Mouse (Mus musculus): ENCODE data around the gene Lrpprc.

Lrpprc gene

GRCm38 (mm10) chr17:84675951-84676366 is 114.6 kb downstream of the Lrpprc start, which contains the start of gene Abcg8:
Gene Abcg8 (plus strand): TSS chr17:84676302.
- ATAC-seq (ENCODE audit: insufficient number of reproducible peaks, low FRiP score, low TSS enrichment): no peak

- ATAC-seq (ENCODE audit: insufficient number of reproducible peaks, low FRiP score, low TSS enrichment): no peak
Measured at GRCm38 (mm10) chr17:84675204-84675603, 115.4 kb downstream of the Lrpprc start.

- no peak for ATAC-seq (ENCODE audit: insufficient number of reproducible peaks, low FRiP score, low TSS enrichment)
Measured at GRCm38 (mm10) chr17:84674048-84674447, 116.5 kb downstream of the Lrpprc start.

GRCm38 (mm10) chr17:84672376-84673369 is 117.9 kb downstream of the Lrpprc start:
- ATAC-seq (ENCODE audit: insufficient number of reproducible peaks, low FRiP score, low TSS enrichment): no peak

GRCm38 (mm10) chr17:84667848-84668247 is 122.7 kb downstream of the Lrpprc start:
- ATAC-seq (ENCODE audit: insufficient number of reproducible peaks, low FRiP score, low TSS enrichment): no peak

GRCm38 (mm10) chr17:84665691-84666090 is 124.9 kb downstream of the Lrpprc start:
- ATAC-seq (ENCODE audit: insufficient number of reproducible peaks, low FRiP score, low TSS enrichment): no peak

GRCm38 (mm10) chr17:84665053-84665452 is 125.5 kb downstream of the Lrpprc start:
- no peak for ATAC-seq (ENCODE audit: insufficient number of reproducible peaks, low FRiP score, low TSS enrichment)

- no peak for ATAC-seq (ENCODE audit: insufficient number of reproducible peaks, low FRiP score, low TSS enrichment)
Measured at GRCm38 (mm10) chr17:84658951-84659350, 131.6 kb downstream of the Lrpprc start.

GRCm38 (mm10) chr17:84658195-84658594 is 132.4 kb downstream of the Lrpprc start:
- ATAC-seq (ENCODE audit: insufficient number of reproducible peaks, low FRiP score, low TSS enrichment): no peak

GRCm38 (mm10) chr17:84657782-84658181 is 132.8 kb downstream of the Lrpprc start:
- no peak for ATAC-seq (ENCODE audit: insufficient number of reproducible peaks, low FRiP score, low TSS enrichment)

GRCm38 (mm10) chr17:84657422-84657732 is 133.2 kb downstream of the Lrpprc start:
- no peak for ATAC-seq (ENCODE audit: insufficient number of reproducible peaks, low FRiP score, low TSS enrichment)

- ATAC-seq (ENCODE audit: insufficient number of reproducible peaks, low FRiP score, low TSS enrichment): no peak
Measured at GRCm38 (mm10) chr17:84656653-84657421, 133.8 kb downstream of the Lrpprc start.

GRCm38 (mm10) chr17:84656205-84656604 is 134.4 kb downstream of the Lrpprc start:
- no peak for ATAC-seq (ENCODE audit: insufficient number of reproducible peaks, low FRiP score, low TSS enrichment)
